8 mouse cellular contexts compared by ENCODE assay signal in genomic region chr10:128909567-128910028, GRCm38 (mm10). TPM values are rescaled to one million over a fixed set of nuclear protein-coding genes. Genes with fewer than 3 reads are reported as not detected.
A peak's percentile ranks its signal among the peaks of the same experiment; 100 is the strongest.
DNase-seq lines count a peak whose midpoint lies in the region; ATAC-seq and TF ChIP-seq lines count a peak whose summit lies in the region.

No protein-coding gene starts in this region.

- 1% methylated on average over 39 of the region's 41 CpGs for WGBS in heart, embryonic 13.5 days
- WGBS in kidney, postnatal 0 days: 1% methylated on average over 39 of the region's 41 CpGs
- 1% methylated on average over 39 of the region's 41 CpGs for WGBS in liver, embryonic 13.5 days (ENCODE audit: insufficient replicate concordance)

- peak overlapping the region; percentile 79 for H3K4me2 ChIP-seq in heart, embryonic 13.5 days
- H3K4me2 ChIP-seq in kidney, postnatal 0 days (ENCODE audit: low read length): peak overlapping the region; percentile 67
- peak overlapping the region; percentile 72 for H3K4me2 ChIP-seq in liver, embryonic 13.5 days

- peak; percentile 92 for DNase-seq in 3134 (ENCODE audit: extremely low read depth, insufficient read length, low spot score)
- DNase-seq in adrenal gland, postnatal 4 days (ENCODE audit: low spot score in 2 of 2): peak; percentile 63 to 80
- DNase-seq in fibroblast of lung, adult 2 months (ENCODE audit: low read depth): peak; percentile 92
- DNase-seq in kidney, postnatal 0 days (ENCODE audit: low spot score): peak; percentile 95
- no peak for DNase-seq in liver, embryonic 13.5 days
- DNase-seq in neural tube, embryonic 10.5 days (ENCODE audit: extremely low spot score, low spot score): peak; percentile 91
- peak; percentile 77 to 87 for DNase-seq in urinary bladder, adult 18-20 months (ENCODE audit: low spot score in 2 of 2)

- TF ChIP-seq CTCF in kidney, postnatal 0 days (IDR thresholded peaks at IDR 0.05; ENCODE audit: low read depth): no peak

- H3K4me1 ChIP-seq in heart, embryonic 13.5 days: peaks cover 38% of the 10 kb centered on the region
- peaks cover 12% of the 10 kb centered on the region for H3K4me1 ChIP-seq in kidney, postnatal 0 days (replicated peaks; ENCODE audit: insufficient read depth, low read length)
- peaks cover 16% of the 10 kb centered on the region for H3K4me1 ChIP-seq in liver, embryonic 13.5 days (replicated peaks)

- H3K36me3 ChIP-seq in heart, embryonic 13.5 days: peaks cover 34% of the 10 kb centered on the region
- peaks cover 12% of the 10 kb centered on the region; the same call in 1 of the 2 replicates for H3K36me3 ChIP-seq in kidney, postnatal 0 days (ENCODE audit: insufficient read depth, low read length)
- no peaks in the 10 kb centered on the region; the same call in 1 of the 2 replicates for H3K36me3 ChIP-seq in liver, embryonic 13.5 days

- H3K4me3 ChIP-seq in heart, embryonic 13.5 days: peak overlapping the region; percentile 95
- H3K4me3 ChIP-seq in kidney, postnatal 0 days (replicated peaks; ENCODE audit: low read depth, low read length): peak overlapping the region; percentile 91
- peak overlapping the region; percentile 67 for H3K4me3 ChIP-seq in liver, embryonic 13.5 days (replicated peaks)

- peak; percentile 73 for ATAC-seq in heart, embryonic 13.5 days (ENCODE audit: extremely low read depth, insufficient number of reproducible peaks, low FRiP score, low TSS enrichment)
- peak; percentile 89 for ATAC-seq in kidney, postnatal 0 days (replicated peaks; ENCODE audit: low FRiP score, low read depth)
- ATAC-seq in liver, embryonic 13.5 days (ENCODE audit: low read depth): peak; percentile 55

- H3K27ac ChIP-seq in heart, embryonic 13.5 days (replicated peaks): peak overlapping the region; percentile 94
- peak overlapping the region; percentile 97 for H3K27ac ChIP-seq in kidney, postnatal 0 days
- peak overlapping the region; percentile 23; the same call in 1 of the 2 replicates for H3K27ac ChIP-seq in liver, embryonic 13.5 days

- no peaks in the 10 kb centered on the region for H3K27me3 ChIP-seq in heart, embryonic 13.5 days (replicated peaks)
- H3K27me3 ChIP-seq in kidney, postnatal 0 days (ENCODE audit: insufficient read depth, low read length): no peaks in the 10 kb centered on the region
- H3K27me3 ChIP-seq in liver, embryonic 13.5 days: peaks cover 37% of the 10 kb centered on the region

- peak overlapping the region; percentile 99 for H3K9ac ChIP-seq in heart, embryonic 13.5 days
- H3K9ac ChIP-seq in kidney, postnatal 0 days (ENCODE audit: low read depth, low read length): peak overlapping the region; percentile 97
- H3K9ac ChIP-seq in liver, embryonic 13.5 days: peak overlapping the region; percentile 70

- no peaks in the 10 kb centered on the region for H3K9me3 ChIP-seq in heart, embryonic 13.5 days
- H3K9me3 ChIP-seq in kidney, postnatal 0 days (replicated peaks; ENCODE audit: low read length): no peaks in the 10 kb centered on the region
- no peaks in the 10 kb centered on the region for H3K9me3 ChIP-seq in liver, embryonic 13.5 days (replicated peaks)

RNA-seq across cellular contexts. Expression of gene Cd63, which starts 8.8 kb away (rescaled TPM):
- 100 to 1,000 TPM; 304 to 317 TPM for total RNA-seq in adrenal gland, postnatal 4 days (2021)
- polyA plus RNA-seq in heart, embryonic 13.5 days (2015; fragmentation: Nextera tagmentation; extraction: Ambion mirVana): 370 and 426 TPM in 2 replicates
- polyA plus RNA-seq in kidney, postnatal 0 days (2015; fragmentation: Nextera tagmentation; extraction: Ambion mirVana): 1,350 and 1,394 TPM in 2 replicates
- polyA plus RNA-seq in liver, embryonic 13.5 days (2015; fragmentation: Nextera tagmentation; extraction: Ambion mirVana): 118 and 119 TPM in 2 replicates

RNA-seq across cellular contexts. Expression of gene Rdh5, which starts 13.1 kb away (rescaled TPM):
- 10 to 100 TPM; 13.5 to 24.2 TPM for total RNA-seq in adrenal gland, postnatal 4 days (2021)
- 8.9 and 10.3 TPM in 2 replicates for polyA plus RNA-seq in heart, embryonic 13.5 days (2015; fragmentation: Nextera tagmentation; extraction: Ambion mirVana)
- 12.9 and 15.0 TPM in 2 replicates for polyA plus RNA-seq in kidney, postnatal 0 days (2015; fragmentation: Nextera tagmentation; extraction: Ambion mirVana)
- polyA plus RNA-seq in liver, embryonic 13.5 days (2015; fragmentation: Nextera tagmentation; extraction: Ambion mirVana): 10.5 and 10.6 TPM in 2 replicates

RNA-seq across cellular contexts. Expression of gene Bloc1s1, which starts 14.2 kb away (rescaled TPM):
- total RNA-seq in adrenal gland, postnatal 4 days (2021): 100 to 1,000 TPM; 158 to 168 TPM
- polyA plus RNA-seq in heart, embryonic 13.5 days (2015; fragmentation: Nextera tagmentation; extraction: Ambion mirVana): 199 and 223 TPM in 2 replicates
- 272 and 276 TPM in 2 replicates for polyA plus RNA-seq in kidney, postnatal 0 days (2015; fragmentation: Nextera tagmentation; extraction: Ambion mirVana)
- polyA plus RNA-seq in liver, embryonic 13.5 days (2015; fragmentation: Nextera tagmentation; extraction: Ambion mirVana): 81.9 and 87.1 TPM in 2 replicates

RNA-seq across cellular contexts. Expression of gene Gdf11, which starts 18.1 kb away (rescaled TPM):
- total RNA-seq in adrenal gland, postnatal 4 days (2021): 1 to 10 TPM; 5.1 to 8.9 TPM
- polyA plus RNA-seq in heart, embryonic 13.5 days (2015; fragmentation: Nextera tagmentation; extraction: Ambion mirVana): 2.8 and 3.6 TPM in 2 replicates
- polyA plus RNA-seq in kidney, postnatal 0 days (2015; fragmentation: Nextera tagmentation; extraction: Ambion mirVana): 7.7 and 8.2 TPM in 2 replicates
- polyA plus RNA-seq in liver, embryonic 13.5 days (2015; fragmentation: Nextera tagmentation; extraction: Ambion mirVana): 0.43 and 0.66 TPM in 2 replicates

RNA-seq across cellular contexts. Expression of gene Itga7, which starts 24.0 kb away (rescaled TPM):
- total RNA-seq in adrenal gland, postnatal 4 days (2021): 10 to 100 TPM; 13.9 to 17.2 TPM
- 2.4 and 2.9 TPM in 2 replicates for polyA plus RNA-seq in heart, embryonic 13.5 days (2015; fragmentation: Nextera tagmentation; extraction: Ambion mirVana)
- polyA plus RNA-seq in kidney, postnatal 0 days (2015; fragmentation: Nextera tagmentation; extraction: Ambion mirVana): 3.8 TPM in 2 replicates
- polyA plus RNA-seq in liver, embryonic 13.5 days (2015; fragmentation: Nextera tagmentation; extraction: Ambion mirVana): 0.12 and 0.41 TPM in 2 replicates

Comparison
In these comparisons a context has a peak if more than half of its experiments do, and no peak if none do; other contexts are left out.
1. H3K27ac ChIP-seq: peak in every context shown above with its lines; median percentile 97 in kidney, postnatal 0 days; 94 in heart, embryonic 13.5 days; 23 in liver, embryonic 13.5 days.